Mouse (Mus musculus) naive thymus-derived CD4-positive, alpha-beta T cell, adult 2 months (primary cell): ENCODE measurements at regions not wholly inside any gene's neighbourhood (a gene's known extent, or its start where the extent isn't known, plus 50 kb on each side); places are given as distances from the start of the nearest gene placed in this dataset.

Source experiments
- DNase-seq: peaks from one replicate; pipeline ENCODE4 v3.0.0-alpha.2; 2011; ENCODE audit warnings: low read depth

- no peak for DNase-seq
These were observed 77.5 kb downstream of the Abo start for GRCm38 (mm10) chr2:26787312-26787711.

GRCm38 (mm10) chr2:26777016-26777415 is 87.8 kb downstream of the Abo start:
- DNase-seq = no peak

- DNase-seq = peak; percentile 68
These were observed 82.3 kb upstream of the Lcn4 start for GRCm38 (mm10) chr2:26753357-26753756.

- DNase-seq = no peak
These were observed 80.8 kb upstream of the Lcn4 start for GRCm38 (mm10) chr2:26751916-26752315.

GRCm38 (mm10) chr2:26744341-26744740 is 73.3 kb upstream of the Lcn4 start:
- peak; percentile 44 for DNase-seq

- DNase-seq = peak; percentile 63
These were observed 67.8 kb upstream of the Lcn4 start for GRCm38 (mm10) chr2:26738926-26739325.

- DNase-seq = peak; percentile 26
These were observed 66.6 kb upstream of the Lcn4 start for GRCm38 (mm10) chr2:26737725-26738124.
